Mouse (Mus musculus): ENCODE data around the gene Ino80b.

DNA sequence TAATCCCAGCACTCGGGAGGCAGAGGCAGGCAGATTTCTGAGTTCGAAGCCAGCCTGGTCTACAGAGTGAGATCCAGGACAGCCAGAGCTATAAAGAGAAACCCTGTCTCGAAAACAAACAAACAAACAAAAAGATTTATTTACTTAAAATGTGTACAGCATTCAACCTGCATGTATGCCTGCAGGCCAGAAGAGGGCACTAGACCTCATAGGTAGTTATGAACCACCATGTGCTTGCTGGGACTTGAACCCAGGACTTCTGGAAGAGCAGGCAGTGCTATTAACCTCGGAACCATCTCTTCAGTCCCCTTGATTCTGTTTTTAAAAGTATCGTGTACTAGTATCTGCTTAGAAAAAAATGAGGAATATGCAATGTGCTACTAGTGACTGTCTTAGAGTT, 2.2 kb upstream of the Ino80b start:
- no peak for TF ChIP-seq CHD2 (IDR thresholded peaks at IDR 0.05; ENCODE audit: low read length)
- peak; percentile 16 to 21; a peak in 2 of 4 replicates for TF ChIP-seq CTCF (conservative IDR thresholded peaks at IDR 0.05 in 1 of 2, IDR thresholded peaks at IDR 0.05 in 1 of 2; ENCODE audit: low read depth in 2 of 2, low read length in 2 of 2)
- no peak for TF ChIP-seq HCFC1 (IDR thresholded peaks at IDR 0.05; ENCODE audit: low read depth, low read length)

Measured in CH12.LX (cell line).